Mouse (Mus musculus) liver, postnatal 0 days (tissue): Measurements from ENCODE around the gene Pum2. TPM values are rescaled to one million over a fixed set of nuclear protein-coding genes. Genes with fewer than 3 reads are reported as not detected.
A peak's percentile ranks its signal among the peaks of the same experiment; 100 is the strongest.

Source experiments
- ATAC-seq: fragments of 200-750 bp; cut with Nextera tagmentation; 2 replicates; pipeline ENCODE4 v1.8.0; 2017; ENCODE audit warnings: mild to moderate bottlenecking, moderate library complexity
- DNase-seq: peaks from one replicate; pipeline ENCODE4 v3.0.0-alpha.2; 2016
- H3K27ac ChIP-seq: fragments of 300-500 bp; sonication (generic); 2 replicates; pipeline ENCODE4 v1.5.1; 2014; ENCODE audit warnings: antibody characterized with exemption, moderate library complexity, mild to moderate bottlenecking, low read depth
- H3K27me3 ChIP-seq: fragments of 300-500 bp; sonication (generic); 2 replicates; pipeline ENCODE4 v1.6.1; 2014; ENCODE audit warnings: low read length, control low read depth, mixed read lengths; ENCODE audit not compliant: insufficient read depth
- H3K36me3 ChIP-seq: fragments of 300-500 bp; sonication (generic); replicated peaks from 2 replicates; pipeline ENCODE4 v1.6.1; 2014; ENCODE audit warnings: mild to moderate bottlenecking, control low read depth, low read length, moderate library complexity, mixed read lengths; ENCODE audit not compliant: insufficient read depth
- H3K4me1 ChIP-seq: fragments of 300-500 bp; sonication (generic); 2 replicates; pipeline ENCODE4 v1.6.1; 2014; ENCODE audit warnings: antibody characterized with exemption, mild to moderate bottlenecking, control low read depth; ENCODE audit not compliant: insufficient read depth
- H3K4me2 ChIP-seq: fragments of 300-500 bp; sonication (generic); 2 replicates; pipeline ENCODE4 v1.6.1; 2014; ENCODE audit warnings: low read depth, mild to moderate bottlenecking, low read length, moderate library complexity, mixed read lengths
- H3K4me3 ChIP-seq: fragments of 300-500 bp; sonication (generic); 2 replicates; pipeline ENCODE4 v1.5.1; 2014; ENCODE audit warnings: low read depth, low read length
- H3K9ac ChIP-seq: fragments of 300-500 bp; sonication (generic); replicated peaks from 2 replicates; pipeline ENCODE4 v1.6.1; 2014; ENCODE audit warnings: mild to moderate bottlenecking, moderate library complexity
- H3K9me3 ChIP-seq: fragments of 300-500 bp; sonication (generic); 2 replicates; pipeline ENCODE4 v1.6.1; 2016; ENCODE audit warnings: mild to moderate bottlenecking, control low read depth, low read length, mixed read lengths
- CTCF ChIP-seq: sonication (generic); IDR thresholded peaks from 2 replicates; pipeline ENCODE4 v1.5.1; 2016; ENCODE audit warnings: antibody characterized with exemption, low read depth
- EP300 ChIP-seq: IDR thresholded peaks from 2 replicates; pipeline ENCODE4 v1.6.1; 2016; ENCODE audit warnings: antibody characterized with exemption, low read depth, mild to moderate bottlenecking
- WGBS: fragments of 180-500 bp; shearing (Covaris S2); extraction: QIAGEN DNeasy Blood & Tissue Kit; methylation state at CpG from one replicate; pipeline ENCODE4 v1.1.7; 2014; ENCODE audit not compliant: insufficient replicate concordance; 5-methylcytosine and 5-hydroxymethylcytosine counted together
- polyA plus RNA-seq: library from polyadenylated mRNA; unstranded; fragments of >200 nt; fragmentation: Nextera tagmentation; extraction: Ambion mirVana; gene quantifications from 2 replicates; pipeline ENCODE4 v1.2.1, GENCODE M21; 2015

Gene Pum2
- polyA plus RNA-seq, 1 experiment from 2014 or later: 11.9 TPM

DNA sequence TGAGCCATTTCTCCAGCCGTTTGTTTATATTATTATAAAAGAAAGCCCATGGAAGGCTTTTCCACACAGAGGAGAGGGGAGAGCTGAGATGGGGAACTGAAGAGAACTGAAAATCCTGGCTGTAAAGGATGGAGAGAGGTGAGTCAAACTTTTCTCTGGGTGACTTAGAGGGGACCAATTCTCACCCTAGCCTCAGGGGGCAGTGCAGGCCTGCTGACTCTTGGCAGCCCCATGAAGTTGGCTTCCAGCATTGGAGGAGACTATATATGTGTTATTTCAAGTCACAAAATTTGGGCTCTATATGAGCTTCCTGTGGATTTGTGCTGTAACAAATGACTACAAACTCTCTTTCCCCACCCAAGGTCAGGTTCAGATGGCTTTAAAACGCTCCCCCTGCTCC, 88.7 kb downstream of the Pum2 start:
- H3K9me3 ChIP-seq: no peaks in the 10 kb centered on the region
- H3K4me3 ChIP-seq: no peak overlapping the region
- DNase-seq: peak; percentile 20
- H3K4me2 ChIP-seq: no peak overlapping the region
- H3K27ac ChIP-seq: no peak overlapping the region
- H3K36me3 ChIP-seq: no peaks in the 10 kb centered on the region
- WGBS: 63% methylated on average over 2 of the region's 2 CpGs
- H3K9ac ChIP-seq: no peak overlapping the region
- no peaks in the 10 kb centered on the region for H3K27me3 ChIP-seq
- no peak for ATAC-seq
- no peaks in the 10 kb centered on the region for H3K4me1 ChIP-seq
- TF ChIP-seq CTCF (peak; percentile 63), EP300 (no peak)

DNA sequence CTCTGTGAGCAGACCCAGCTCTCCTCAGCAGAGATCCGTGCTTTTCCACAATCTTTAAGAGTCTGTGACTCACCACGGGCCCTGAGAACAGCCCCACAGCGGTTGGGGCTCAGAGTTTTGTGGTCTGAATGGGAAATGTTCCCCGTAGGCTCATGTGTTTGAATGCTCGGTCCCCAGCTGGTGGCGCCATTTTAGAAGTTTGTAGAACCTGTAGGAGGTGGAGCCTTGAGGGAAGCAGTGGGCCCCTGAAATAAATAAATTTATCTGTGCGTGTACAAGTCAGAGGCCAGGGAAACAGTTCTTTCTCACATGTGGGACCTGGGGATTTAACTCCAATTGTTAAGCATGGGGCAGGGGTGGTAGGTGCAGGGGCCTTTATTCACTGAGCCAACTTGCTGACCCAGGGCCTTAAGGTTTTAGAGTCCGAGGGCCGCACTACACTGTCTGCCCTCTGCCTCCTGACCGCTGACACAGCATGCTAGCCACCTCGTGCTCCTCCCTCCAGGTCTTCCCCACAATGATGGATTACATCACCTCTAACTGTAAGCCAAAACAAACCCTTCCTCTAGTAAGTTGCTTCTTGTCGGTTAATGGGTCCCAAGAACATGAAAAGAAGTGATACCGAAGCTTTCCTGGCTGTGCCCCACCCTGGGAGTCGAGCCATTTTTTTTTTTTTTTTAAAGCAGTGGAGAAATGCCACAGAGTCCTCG, 90.4 kb downstream of the Pum2 start:
- Histone ChIP-seq H3K36me3 (no peaks in the 10 kb centered on the region), H3K4me3 (no peak overlapping the region), H3K27me3 (no peaks in the 10 kb centered on the region), H3K9ac (no peak overlapping the region), H3K9me3 (no peaks in the 10 kb centered on the region), H3K4me2 (no peak overlapping the region), H3K27ac (no peak overlapping the region), H3K4me1 (no peaks in the 10 kb centered on the region)
- ATAC-seq (peak; percentile 76), DNase-seq (peak; percentile 14)
- WGBS: 62% methylated on average over 15 of the region's 15 CpGs
- TF ChIP-seq CTCF: peak; percentile 2; the same call in 1 of the 2 replicates
- TF ChIP-seq EP300: no peak

DNA sequence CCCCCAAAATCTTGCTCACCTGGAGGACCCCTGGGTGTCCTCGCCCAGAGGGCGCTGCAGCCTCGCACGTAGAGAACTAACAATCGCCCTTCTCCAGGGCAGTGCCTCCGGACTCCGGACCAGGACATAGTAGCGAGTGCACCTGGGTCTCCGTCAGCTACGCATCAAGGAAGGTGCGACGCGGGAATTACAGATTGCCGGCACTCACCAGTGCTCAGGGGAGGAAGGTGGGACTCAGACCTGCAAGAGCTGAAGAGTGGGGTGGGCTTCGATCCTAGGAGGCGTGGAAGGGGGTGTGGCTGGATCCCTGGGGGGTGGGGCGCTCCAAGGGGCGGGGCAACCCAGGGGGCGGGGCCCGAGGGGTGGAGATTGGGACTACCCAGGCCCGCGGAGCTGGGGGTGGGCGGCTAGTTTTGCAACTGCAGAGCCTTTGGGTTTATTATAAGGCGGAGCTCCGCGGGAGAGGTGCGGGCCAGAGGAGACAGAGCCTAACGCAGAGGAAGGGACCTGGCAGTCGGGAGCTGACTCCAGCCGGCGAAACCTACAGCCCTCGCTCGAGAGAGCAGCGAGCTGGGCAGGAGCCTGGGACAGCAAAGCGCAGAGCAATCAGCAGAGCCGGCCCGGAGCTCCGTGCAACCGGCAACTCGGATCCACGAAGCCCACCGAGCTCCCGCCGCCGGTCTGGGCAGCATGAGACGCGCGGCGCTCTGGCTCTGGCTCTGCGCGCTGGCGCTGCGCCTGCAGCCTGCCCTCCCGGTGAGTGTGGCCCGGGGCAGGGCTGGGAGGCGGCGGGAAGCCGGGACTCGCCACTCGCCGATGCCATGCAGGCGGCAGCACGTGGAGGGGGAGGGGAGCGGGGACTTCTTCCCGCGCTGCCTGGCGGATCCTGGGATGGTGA, 97.3 kb downstream of the Pum2 start, which contains the start of gene Sdc1:
Gene Sdc1, plus strand, starts transcription at position 378 of the 898 bp plus-strand sequence.
- H3K4me2 ChIP-seq: peak within 1 kb of the TSS; percentile 95
- peaks cover 18% of the 10 kb centered on the region for H3K4me1 ChIP-seq
- peak within 1 kb of the TSS; percentile 80 for H3K27ac ChIP-seq
- H3K4me3 ChIP-seq: peak within 1 kb of the TSS; percentile 75
- no peaks in the 10 kb centered on the region for H3K9me3 ChIP-seq
- H3K27me3 ChIP-seq: peaks cover 18% of the 10 kb centered on the region
- peak within 1 kb of the TSS; percentile 79 for H3K9ac ChIP-seq
- H3K36me3 ChIP-seq: no peaks in the 10 kb centered on the region
- peak; percentile 88 for DNase-seq
- under 1% methylated on average over 61 of the region's 67 CpGs for WGBS
- ATAC-seq: peak; percentile 86
- TF ChIP-seq EP300: no peak
- TF ChIP-seq CTCF: peak; percentile 59

DNA sequence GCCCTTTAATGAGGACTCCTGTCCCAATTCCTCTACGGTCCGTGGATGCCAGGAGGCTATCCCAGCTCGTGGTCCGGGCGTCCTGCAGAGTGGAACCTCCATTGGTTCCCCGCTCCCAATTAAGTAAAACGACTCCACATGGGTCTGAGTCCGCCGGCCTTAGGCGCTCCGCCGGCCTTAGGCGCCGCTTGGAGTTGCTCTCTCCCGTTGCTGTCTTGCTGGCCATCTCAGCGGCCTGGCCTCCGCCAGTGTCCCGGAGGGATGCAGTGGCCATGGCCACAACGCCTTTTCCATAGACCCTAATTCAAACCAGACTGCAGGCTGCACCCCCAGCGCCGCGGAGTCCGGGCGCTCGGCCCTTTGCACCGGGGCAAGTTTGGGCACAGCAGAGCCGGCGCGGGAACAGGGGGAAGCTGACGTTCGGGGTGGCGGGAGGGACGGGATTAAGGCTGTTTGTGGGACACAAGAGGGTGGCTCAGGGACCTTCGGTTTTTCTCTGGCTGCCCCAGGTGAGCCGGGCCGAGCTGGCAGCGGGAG, 98.0 kb downstream of the Pum2 start:
- H3K9ac ChIP-seq: peak overlapping the region; percentile 79
- peak overlapping the region; percentile 95 for H3K4me2 ChIP-seq
- H3K27me3 ChIP-seq: peaks cover 18% of the 10 kb centered on the region
- WGBS: under 1% methylated on average over 37 of the region's 37 CpGs
- peak overlapping the region; percentile 75 for H3K4me3 ChIP-seq
- peak; percentile 2; the same call in 1 of the 2 replicates for ATAC-seq
- DNase-seq: peak; percentile 34
- H3K4me1 ChIP-seq: peaks cover 25% of the 10 kb centered on the region
- H3K27ac ChIP-seq: peak overlapping the region; percentile 80
- H3K36me3 ChIP-seq: no peaks in the 10 kb centered on the region
- TF ChIP-seq EP300 (no peak), CTCF (no peak)
- H3K9me3 ChIP-seq: no peaks in the 10 kb centered on the region

DNA sequence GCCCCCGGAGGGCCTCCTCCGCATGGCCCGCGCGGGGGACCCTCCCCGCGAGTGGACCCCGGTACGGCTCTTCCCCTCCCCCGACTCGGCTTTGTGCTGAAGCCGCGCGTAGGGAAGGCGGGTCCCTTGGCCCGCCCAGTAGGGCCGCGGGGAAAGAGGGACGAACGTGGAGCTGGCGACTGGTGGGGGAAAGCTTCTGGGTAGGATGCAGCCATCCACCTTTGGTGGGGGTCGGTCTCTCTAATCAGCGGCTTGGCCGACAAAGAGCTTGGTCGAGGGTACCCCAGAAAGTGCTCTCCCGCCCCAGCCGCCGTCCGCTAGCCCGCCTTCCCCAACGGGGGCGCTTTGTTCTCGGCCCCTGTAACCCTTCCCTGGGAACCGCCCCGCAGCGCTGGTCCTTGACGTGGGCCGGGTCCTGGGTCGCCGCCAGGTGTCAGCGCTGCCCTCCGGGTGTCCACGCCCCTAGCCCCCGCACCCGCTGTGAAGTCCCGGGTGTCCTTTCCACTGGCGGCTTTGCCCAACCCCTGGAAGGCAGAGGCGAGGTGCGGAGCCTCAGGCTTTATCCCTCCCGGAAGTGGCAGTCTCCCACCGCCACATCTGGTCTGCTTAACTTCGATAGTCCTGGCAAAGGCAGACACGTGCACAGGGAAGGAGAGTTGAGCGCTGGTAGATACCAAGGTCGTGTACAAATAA, 98.7 kb downstream of the Pum2 start:
- H3K27ac ChIP-seq: peak overlapping the region; percentile 80

More for the DNA sequence above, 98.7 kb downstream of the Pum2 start:
- H3K27me3 ChIP-seq: peaks cover 18% of the 10 kb centered on the region
- peak overlapping the region; percentile 95 for H3K4me2 ChIP-seq
- H3K9me3 ChIP-seq: no peaks in the 10 kb centered on the region
- DNase-seq (peak; percentile 73), ATAC-seq (peak; percentile 30; the same call in 1 of the 2 replicates)
- H3K9ac ChIP-seq: peak overlapping the region; percentile 79
- peaks cover 28% of the 10 kb centered on the region for H3K4me1 ChIP-seq
- peak overlapping the region; percentile 75 for H3K4me3 ChIP-seq
- H3K36me3 ChIP-seq: no peaks in the 10 kb centered on the region
- under 1% methylated on average over 45 of the region's 55 CpGs for WGBS
- TF ChIP-seq EP300 (no peak), CTCF (peak; percentile 47)
